Mouse (Mus musculus) Patski (cell line): ENCODE results near the gene Plekho2. TPM values are rescaled to one million over a fixed set of nuclear protein-coding genes. Genes with fewer than 3 reads are reported as not detected.

ENCODE experiments used
- ATAC-seq: fragments of 100-300 bp; one replicate; pipeline ENCODE4 v1.8.0; 2021
- CTCF ChIA-PET: fragments of 350-600 bp; sonication (Branson Sonifier 250); formaldehyde crosslinking; loops from one replicate; lab custom pipeline; 2022; ENCODE audit warnings: inconsistent platforms; lab: Charles Lee
- POLR2A ChIA-PET: fragments of 350-600 bp; sonication (Branson Sonifier 250); formaldehyde crosslinking; loops from one replicate; lab custom pipeline; 2022; ENCODE audit warnings: antibody characterized with exemption, inconsistent platforms; lab: Charles Lee
- DNase-seq: peaks from one replicate; pipeline ENCODE4 v3.0.0-alpha.2; 2011; ENCODE audit warnings: low read depth, low spot score
- H3K27me3 ChIP-seq: fragments of 371-371 bp; one replicate; pipeline ENCODE4 v1.5.1; 2021
- CTCF ChIP-seq: fragments of 100-300 bp; IDR thresholded peaks from one replicate; pipeline ENCODE4 v1.5.1; 2021
- in situ Hi-C: fragments of 300-500 bp; cut with MboI; formaldehyde crosslinking; loops from 3 replicates; pipeline ENCODE4 v1.11.1; 2018; ENCODE audit warnings: low pct_unique_long_range_greater_than_20kb, mixed read lengths
- polyA plus RNA-seq: library from polyadenylated mRNA; unstranded; gene quantifications from one replicate; pipeline ENCODE4 v1.2.3, GENCODE M21; 2021

Gene Plekho2
- polyA plus RNA-seq, 1 experiment from 2014 or later: 11.9 TPM

DNA sequence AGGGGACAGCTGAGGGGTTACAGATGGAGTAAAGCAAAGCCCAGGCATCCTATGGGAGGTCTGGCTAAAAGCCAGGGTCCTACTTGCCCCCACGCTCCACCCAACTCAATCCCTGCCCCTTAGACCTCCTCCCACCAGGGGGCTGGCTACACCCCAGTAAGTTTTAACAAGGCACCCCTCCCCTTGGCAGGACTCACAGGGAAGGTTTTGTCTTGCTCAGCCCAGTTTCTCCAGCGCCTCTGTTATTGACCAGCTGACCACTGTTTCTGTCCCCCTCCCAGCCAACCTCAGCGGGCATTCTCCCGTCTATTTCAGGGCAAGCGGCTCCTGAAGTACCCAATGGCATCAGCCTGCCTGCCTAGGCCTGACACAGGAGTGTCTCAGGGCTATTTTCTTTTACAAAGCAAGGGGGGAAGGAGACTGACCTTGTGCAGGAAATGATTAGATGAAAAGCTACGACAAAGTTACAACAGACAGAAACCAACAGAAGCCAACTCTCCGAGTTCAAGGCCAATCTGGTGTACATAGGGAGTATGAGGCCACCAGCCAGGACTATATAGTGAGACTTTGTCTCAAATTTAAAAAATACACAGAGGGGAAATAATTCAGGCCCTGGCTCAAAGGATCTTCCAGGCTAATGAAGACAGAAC is 2.9 kb downstream of the Plekho2 start:
- no peak for ATAC-seq
- ChIA-PET POLR2A (interaction anchor here (0.6 to 1.2 kb wide), 2 partner anchors 9 to 87 kb away, joined by 3 to 4 read pairs; no protein-coding TSS in a partner anchor), CTCF (interaction anchor here (0.8 to 2.1 kb wide), 7 partner anchors 8 to 96 kb away, joined by 3 to 7 read pairs (median 3); no protein-coding TSS in a partner anchor)
- TF ChIP-seq CTCF: no peak
- no peak for DNase-seq
- in situ Hi-C loops: loop anchor here (5.0 kb wide), 1 partner anchor 35 kb away; no protein-coding TSS in a partner anchor
- no peaks in the 10 kb centered on the region for H3K27me3 ChIP-seq

DNA sequence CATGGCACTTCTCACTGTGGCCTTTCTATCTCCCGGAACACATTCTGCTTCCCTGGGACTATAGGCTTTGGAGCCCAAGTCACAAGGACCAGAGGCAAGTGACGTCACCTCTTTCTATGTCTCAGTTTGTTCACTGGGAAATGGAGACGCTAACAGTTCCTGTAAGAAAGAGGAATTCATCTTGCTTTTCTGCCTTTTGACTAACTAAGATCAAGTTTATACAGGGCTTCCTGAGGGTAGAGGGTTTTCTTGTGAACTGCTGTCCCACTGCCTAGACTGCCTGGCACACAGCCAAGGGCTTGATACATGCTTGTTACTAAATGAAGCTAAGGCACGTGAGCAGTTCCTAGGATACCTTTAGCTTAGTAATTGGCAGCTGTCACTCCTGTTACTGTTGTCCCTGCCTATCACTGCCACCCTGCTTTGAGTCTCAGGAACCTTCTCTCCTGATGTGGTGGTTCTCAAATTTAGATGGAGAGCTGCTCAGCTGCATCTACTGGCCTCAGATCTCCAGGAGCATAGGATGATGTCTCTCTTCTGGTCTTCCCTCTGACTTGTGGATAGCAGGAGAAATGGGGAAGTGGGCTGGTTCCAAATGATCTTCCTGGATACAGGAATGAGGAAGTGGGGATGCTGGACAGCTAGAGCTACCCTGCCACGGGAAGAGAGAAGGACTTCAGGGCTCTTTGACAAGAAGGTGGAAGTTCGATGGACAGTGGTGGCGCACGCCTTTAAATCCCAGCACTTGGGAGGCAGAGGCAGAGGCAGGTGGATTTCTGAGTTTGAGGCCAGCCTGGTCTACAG is 4.2 kb downstream of the Plekho2 start:
- TF ChIP-seq CTCF: no peak
- in situ Hi-C loops: loop anchor here (5.0 kb wide), 1 partner anchor 33 kb away; no protein-coding TSS in a partner anchor

DNA sequence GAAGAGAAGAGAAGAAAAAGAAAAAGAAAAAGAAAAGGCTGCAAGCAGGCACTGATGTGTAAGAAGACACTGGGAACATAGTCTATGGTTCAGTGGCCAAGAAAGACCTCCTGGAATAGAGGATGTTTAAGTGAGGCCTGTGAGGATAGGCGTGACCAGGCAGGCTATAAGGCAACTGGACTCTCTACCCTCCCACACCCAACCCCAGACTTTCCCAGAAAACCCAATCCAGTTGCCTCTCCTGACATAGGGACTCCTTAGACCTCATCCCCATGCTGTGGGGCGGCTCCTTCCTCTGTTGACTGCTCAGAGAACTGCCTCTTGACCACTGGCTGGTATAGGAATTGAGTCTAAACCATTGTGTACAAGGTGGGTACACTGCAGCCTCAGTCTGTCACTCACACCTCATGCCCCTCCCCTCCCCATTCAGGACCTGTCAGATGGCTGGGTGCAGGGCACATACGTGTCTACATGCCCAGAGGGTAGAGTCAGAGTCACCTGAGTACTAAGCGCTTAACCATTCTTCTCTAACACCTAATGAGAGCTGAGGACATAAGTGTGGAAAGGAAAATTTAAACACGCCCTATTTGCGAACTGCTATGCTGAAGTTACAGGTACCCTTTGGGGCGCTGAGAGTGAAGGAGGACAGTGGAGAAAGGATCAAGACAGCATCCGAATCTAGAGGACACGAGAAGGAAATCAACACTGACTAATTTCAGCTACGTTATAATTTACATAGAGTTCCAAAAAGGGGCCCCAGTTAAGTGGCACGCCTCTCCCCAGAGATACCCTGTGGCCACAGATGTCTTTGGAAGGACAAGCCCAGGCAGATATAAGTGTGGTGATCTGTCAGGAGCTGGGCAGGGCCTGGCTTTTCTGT is 5.1 kb downstream of the Plekho2 start:
- CTCF ChIA-PET: interaction anchor here (1.6 kb wide), 1 partner anchor 10 kb away, joined by 4 read pairs; no protein-coding TSS in a partner anchor
- no peak for ATAC-seq
- no peak for DNase-seq
- POLR2A ChIA-PET: no interaction called here
- no peaks in the 10 kb centered on the region for H3K27me3 ChIP-seq
- no peak for TF ChIP-seq CTCF
- in situ Hi-C loops: loop anchor here (5.0 kb wide), 1 partner anchor 32 kb away; no protein-coding TSS in a partner anchor

More for the DNA sequence above, 4.2 kb downstream of the Plekho2 start:
- POLR2A ChIA-PET: interaction anchor here (0.7 kb wide), 1 partner anchor 44 kb away, joined by 3 read pairs; no protein-coding TSS in a partner anchor
- CTCF ChIA-PET: interaction anchor here (0.5 to 1.6 kb wide), 3 partner anchors 11 to 46 kb away, joined by 3 to 4 read pairs (median 3); no protein-coding TSS in a partner anchor
- H3K27me3 ChIP-seq: no peaks in the 10 kb centered on the region
- ATAC-seq (no peak), DNase-seq (no peak)

DNA sequence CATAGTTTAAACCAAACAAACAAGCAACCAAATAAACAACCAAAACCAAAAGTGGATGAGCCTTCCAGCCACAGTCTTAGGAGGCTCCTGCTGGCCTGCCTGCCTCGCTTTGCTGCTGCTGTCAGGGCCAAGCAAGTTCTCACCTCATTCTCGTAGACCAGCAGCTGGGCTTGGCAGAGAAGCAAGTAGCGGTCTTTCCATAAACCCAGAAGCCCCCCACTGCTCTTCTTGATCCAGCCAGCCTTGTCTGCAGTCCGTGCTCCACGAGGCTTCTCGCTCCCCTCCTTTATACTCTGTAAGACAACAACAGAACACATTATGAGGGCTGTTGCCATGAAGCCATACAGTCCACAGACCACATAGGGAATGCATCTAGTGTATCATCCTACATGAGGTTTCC is 7.0 kb downstream of the Plekho2 start:
- TF ChIP-seq CTCF: no peak
- ChIA-PET POLR2A (no interaction called here), CTCF (no interaction called here)
- DNase-seq (no peak), ATAC-seq (no peak)
- in situ Hi-C loops: no loop called here
- no peaks in the 10 kb centered on the region for H3K27me3 ChIP-seq

DNA sequence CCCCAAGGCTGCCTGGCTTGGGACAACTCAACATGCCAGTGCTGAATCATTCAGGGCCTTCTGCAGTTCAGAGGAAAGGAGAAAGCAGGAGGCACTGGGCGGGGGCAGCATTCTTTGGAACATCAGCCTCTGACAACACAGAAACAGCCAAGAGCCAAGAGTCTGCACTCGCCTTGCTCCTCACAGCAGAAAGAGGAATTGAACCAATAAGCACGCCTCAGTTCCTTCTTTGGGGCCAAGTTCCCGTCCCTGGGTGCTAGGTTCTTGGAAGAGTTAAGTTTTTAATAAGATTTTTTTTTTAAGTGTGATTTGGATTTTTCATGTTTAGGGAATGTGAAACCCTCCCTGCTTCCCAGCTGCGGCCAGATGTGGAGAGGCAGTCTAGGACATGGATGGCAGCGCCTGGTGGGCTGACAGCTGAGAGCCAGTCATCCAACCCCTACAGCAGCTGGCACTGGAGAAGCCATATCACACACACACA is 10.3 kb downstream of the Plekho2 start:
- in situ Hi-C loops: no loop called here
- ATAC-seq: no peak
- POLR2A ChIA-PET: no interaction called here
- no peak for DNase-seq
- CTCF ChIA-PET: interaction anchor here (1.3 kb wide), 2 partner anchors 9 to 45 kb away, joined by 3 to 5 read pairs; no protein-coding TSS in a partner anchor
- TF ChIP-seq CTCF: no peak
- H3K27me3 ChIP-seq: no peaks in the 10 kb centered on the region

DNA sequence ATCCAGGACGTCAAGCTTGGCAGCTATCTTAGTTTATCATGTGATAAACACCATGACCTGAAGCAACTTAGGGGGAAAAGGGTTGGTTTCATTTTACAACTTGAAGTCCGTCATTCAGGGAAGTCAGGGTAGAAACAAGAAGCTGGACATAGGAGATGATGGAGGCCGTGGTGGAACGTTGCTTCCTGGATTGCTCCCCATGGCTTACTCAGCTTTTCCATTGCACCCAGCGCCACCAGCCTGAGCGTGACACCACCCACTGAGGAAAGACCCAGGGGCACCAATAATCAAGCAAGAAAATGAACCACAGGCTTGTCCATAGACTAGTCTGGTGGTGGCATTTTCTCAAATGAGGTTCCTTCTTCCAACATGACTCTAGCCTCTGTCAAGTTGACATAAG is 11.1 kb downstream of the Plekho2 start:
- ATAC-seq (no peak), DNase-seq (no peak)
- in situ Hi-C loops: no loop called here
- ChIA-PET POLR2A (interaction anchor here (1.0 kb wide), 1 partner anchor 8 kb away, joined by 4 read pairs; no protein-coding TSS in a partner anchor), CTCF (interaction anchor here (0.9 to 1.3 kb wide), 3 partner anchors 9 to 20 kb away, joined by 3 to 5 read pairs (median 3); no protein-coding TSS in a partner anchor)
- TF ChIP-seq CTCF: no peak
- H3K27me3 ChIP-seq: no peaks in the 10 kb centered on the region

DNA sequence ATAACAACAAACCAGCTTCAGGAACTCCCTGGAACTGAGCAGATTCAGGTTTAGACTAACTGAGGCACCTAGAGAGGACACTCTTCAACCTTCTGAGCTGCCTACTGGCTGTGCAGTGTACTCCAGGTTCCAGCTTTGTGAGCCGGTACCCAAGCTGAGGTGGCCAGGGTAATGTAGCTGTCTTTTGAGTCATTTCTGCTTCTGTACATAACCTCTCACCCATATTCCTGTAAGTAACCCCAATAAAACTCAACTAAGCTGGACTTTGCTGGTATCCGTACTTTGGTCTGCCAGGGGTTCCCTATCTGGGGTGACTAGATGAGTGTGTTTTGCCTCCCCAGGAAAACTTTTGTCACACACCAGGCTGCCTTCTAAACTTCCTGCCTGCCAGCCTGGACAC is 15.1 kb downstream of the Plekho2 start:
- in situ Hi-C loops: no loop called here
- no peak for DNase-seq
- H3K27me3 ChIP-seq: no peaks in the 10 kb centered on the region
- CTCF ChIA-PET: interaction anchor here (1.8 kb wide), 1 partner anchor 11 kb away, joined by 4 read pairs; no protein-coding TSS in a partner anchor
- TF ChIP-seq CTCF: no peak
- ATAC-seq: no peak
- POLR2A ChIA-PET: no interaction called here

DNA sequence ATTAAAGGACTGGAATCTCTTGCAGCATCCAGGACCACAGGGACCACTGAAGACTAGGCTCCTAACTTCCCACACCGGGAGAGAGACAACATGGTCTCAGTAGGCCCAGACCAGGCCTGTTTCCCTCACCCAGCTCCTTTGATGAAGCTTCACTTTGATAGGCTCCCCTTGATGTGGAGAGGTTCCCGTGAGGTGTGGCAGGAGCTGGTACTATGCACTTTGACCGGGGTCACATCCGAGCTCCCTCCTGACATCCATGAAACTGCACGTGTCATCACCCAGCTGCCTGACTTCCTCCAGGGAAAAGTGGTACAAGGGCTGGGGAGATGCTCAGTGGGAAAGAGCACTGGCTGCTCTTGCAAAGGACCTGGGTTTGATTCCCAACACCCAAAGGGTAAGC is 16.8 kb downstream of the Plekho2 start:
- TF ChIP-seq CTCF: no peak
- CTCF ChIA-PET: no interaction called here
- POLR2A ChIA-PET: interaction anchor here (0.8 kb wide), 1 partner anchor 11 kb away, joined by 3 read pairs; no protein-coding TSS in a partner anchor
- no peaks in the 10 kb centered on the region for H3K27me3 ChIP-seq
- DNase-seq: no peak
- no peak for ATAC-seq
- in situ Hi-C loops: no loop called here

DNA sequence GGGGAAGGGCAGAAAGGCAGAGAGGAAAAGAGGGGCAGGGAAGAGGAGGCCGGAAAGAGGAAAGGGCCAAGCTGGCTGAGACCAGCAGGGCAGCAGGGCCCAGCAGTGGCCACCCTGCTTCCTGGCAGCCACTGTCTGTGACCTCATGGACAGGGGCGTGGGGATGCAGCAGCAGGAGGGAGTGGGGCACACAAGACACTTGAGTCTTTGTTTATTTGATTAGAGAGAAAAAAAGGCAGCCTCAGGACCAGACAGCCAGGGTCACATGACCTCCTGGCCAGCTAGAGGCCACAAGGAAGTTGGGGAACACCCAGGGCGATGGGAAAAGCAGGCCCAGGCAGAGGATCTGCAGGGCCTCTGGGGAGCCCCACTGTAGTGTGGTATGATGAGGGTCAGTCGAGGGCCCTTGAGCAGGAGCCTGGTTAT is 17.7 kb downstream of the Plekho2 start:
- no peaks in the 10 kb centered on the region for H3K27me3 ChIP-seq
- no peak for DNase-seq
- CTCF ChIA-PET: interaction anchor here (1.4 to 2.0 kb wide), 2 partner anchors 12 to 15 kb away, joined by 4 to 6 read pairs; no protein-coding TSS in a partner anchor
- in situ Hi-C loops: no loop called here
- ATAC-seq: peak; percentile 8
- no peak for TF ChIP-seq CTCF
- POLR2A ChIA-PET: no interaction called here
